Mouse (Mus musculus): ENCODE measurements around the gene Rangap1.

- no peak for TF ChIP-seq CTCF (IDR thresholded peaks at IDR 0.05; ENCODE audit: low read depth)
- no peak for TF ChIP-seq EP300 (IDR thresholded peaks at IDR 0.05; ENCODE audit: low read depth)
These were observed 47.1 kb upstream of the Rangap1 start for GRCm38 (mm10) chr15:81792444-81792843.
